Mouse (Mus musculus): ENCODE results near the gene Olfr351.

Olfr351 gene

GRCm38 (mm10) chr2:36862560-36862959 is at the start of gene Olfr351:
Gene Olfr351, minus strand, starts transcription at chr2:36862660.
- DNase-seq (ENCODE audit: low read depth), result no peak

- DNase-seq (ENCODE audit: low read depth), result no peak
Observed at GRCm38 (mm10) chr2:36905380-36905779, 42.9 kb upstream of the Olfr351 start, which contains the start of gene Olfr354. Gene Olfr354, plus strand, starts transcription at chr2:36905680.

GRCm38 (mm10) chr2:36897114-36897513 is 34.7 kb upstream of the Olfr351 start:
- DNase-seq (ENCODE audit: low read depth), result no peak

- DNase-seq (ENCODE audit: low read depth), result no peak
Observed at GRCm38 (mm10) chr2:36892836-36893235, 30.4 kb upstream of the Olfr351 start, which contains the start of gene Olfr353. Gene Olfr353, minus strand, starts transcription at chr2:36892936.

GRCm38 (mm10) chr2:36868160-36868559 is 5.7 kb upstream of the Olfr351 start, which contains the start of gene Olfr352:
Gene Olfr352, plus strand, starts transcription at chr2:36868460.
- DNase-seq (ENCODE audit: low read depth), result no peak

GRCm38 (mm10) chr2:36846010-36846409 is 16.4 kb downstream of the Olfr351 start, which contains the start of gene Olfr350:
Gene Olfr350, plus strand, starts transcription at chr2:36846310.
- DNase-seq (ENCODE audit: low read depth), result no peak

- no peak for DNase-seq (ENCODE audit: low read depth)
Observed at GRCm38 (mm10) chr2:36816932-36817331, 45.5 kb downstream of the Olfr351 start, which contains the start of gene Olfr3. Gene Olfr3, minus strand, starts transcription at chr2:36817032.

All from induced T-regulatory cell, adult 2 months (primary cell).